Mouse (Mus musculus) cortical plate, adult 2 months (tissue): Measurements from ENCODE around the gene Vps52.

Source experiments
- CTCF ChIP-seq: fragments of 200-500 bp; IDR thresholded peaks from 2 replicates; pipeline ENCODE4 v1.5.1; 2011; ENCODE audit warnings: mild to moderate bottlenecking, control low read depth, low read length; ENCODE audit not compliant: insufficient read depth; ENCODE audit errors: extremely low read depth
- POLR2A ChIP-seq: fragments of 200-500 bp; IDR thresholded peaks from 2 replicates; pipeline ENCODE4 v1.6.1; 2011; ENCODE audit warnings: mild to moderate bottlenecking, low read length, control low read depth; ENCODE audit not compliant: insufficient read depth; ENCODE audit errors: extremely low read depth

DNA sequence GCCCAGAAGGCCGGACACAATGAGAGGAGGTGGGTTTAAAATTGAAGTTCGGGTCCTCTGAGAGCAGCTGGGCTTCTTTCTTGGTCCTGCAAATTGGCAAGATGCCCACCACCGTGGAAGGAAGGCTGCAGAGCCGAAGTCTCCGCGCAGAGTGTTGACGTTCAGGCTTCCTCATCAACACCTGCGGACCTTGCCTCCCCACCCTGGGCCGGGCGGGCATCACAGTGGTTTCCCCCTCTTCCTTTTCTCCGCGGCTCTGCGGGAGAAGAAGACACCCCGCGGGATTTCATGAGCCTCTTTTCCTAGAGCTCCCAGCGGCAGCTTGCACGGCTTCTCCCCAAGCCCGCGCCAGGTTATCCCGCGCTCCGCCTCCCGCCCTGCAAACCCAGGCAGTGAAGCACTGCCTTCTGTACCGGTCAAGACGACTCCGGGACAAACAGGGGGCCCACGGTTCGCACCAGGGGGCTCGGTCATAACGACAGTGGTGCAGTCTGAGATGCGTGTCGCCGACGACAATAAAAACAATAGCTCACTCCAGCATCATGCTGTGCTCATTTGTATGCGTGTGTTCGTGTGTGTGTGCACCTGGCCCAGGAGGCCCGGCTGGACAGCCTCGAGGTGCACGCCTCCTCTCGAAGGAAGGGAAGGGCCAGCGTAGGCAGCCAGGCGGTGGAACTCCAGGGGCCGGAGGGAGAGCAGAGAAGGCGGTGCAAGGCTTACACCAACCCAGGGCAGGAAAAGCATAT lies 47.1 kb upstream of the Vps52 start:
- TF ChIP-seq CTCF (no peak), POLR2A (no peak)
